Mouse (Mus musculus): ENCODE data around the gene B3gat3.
"Not testable (repeated sequence)": the region's sequence is repeated elsewhere in the genome, so short reads cannot be mapped to it uniquely, and the experiment has no call there.

B3gat3 gene

DNA sequence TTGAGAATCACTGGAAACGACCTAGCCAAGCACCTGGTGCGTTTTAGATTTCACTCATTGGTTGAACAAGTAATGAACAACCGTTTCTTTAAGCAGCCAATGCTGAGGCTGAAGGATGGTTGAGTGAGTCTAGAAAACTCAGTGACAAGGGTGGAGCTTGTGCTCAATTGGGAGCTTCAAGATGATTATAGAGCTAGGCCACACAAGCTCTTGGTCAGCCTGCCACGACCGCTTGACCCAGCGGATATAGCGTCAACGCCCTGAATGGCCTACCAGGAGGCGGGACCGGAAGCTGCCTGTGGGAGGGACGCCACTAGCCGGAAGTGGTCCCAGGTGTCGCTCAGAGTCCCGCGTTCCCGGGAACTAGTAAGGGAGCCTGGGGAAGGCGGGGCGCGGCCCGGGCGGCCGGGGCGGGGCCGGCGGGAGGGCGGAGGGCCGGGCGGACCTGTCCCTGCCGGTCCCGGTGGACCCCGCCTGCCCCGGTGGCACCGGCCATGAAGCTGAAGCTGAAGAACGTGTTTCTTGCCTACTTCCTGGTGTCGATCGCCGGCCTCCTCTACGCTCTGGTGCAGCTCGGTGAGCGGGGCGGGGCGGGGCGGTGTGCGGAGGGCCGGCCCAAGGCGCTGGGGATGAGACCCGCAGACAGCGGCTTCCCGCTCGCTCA lies at the start of gene B3gat3:
Gene B3gat3 (plus strand): TSS at position 302 of the 664 bp plus-strand sequence.
- DNase-seq (ENCODE audit: inconsistent ontology term), result peak; percentile 96

- DNase-seq (ENCODE audit: inconsistent ontology term), result not testable (repeated sequence)
Measured at GRCm38 (mm10) chr19:8870381-8870780, 49.8 kb upstream of the B3gat3 start.

GRCm38 (mm10) chr19:8870838-8871237 lies 49.3 kb upstream of the B3gat3 start:
- no peak for DNase-seq (ENCODE audit: inconsistent ontology term)

GRCm38 (mm10) chr19:8871267-8872186 lies 48.6 kb upstream of the B3gat3 start, which contains the start of gene Ubxn1:
Gene Ubxn1, plus strand, starts transcription at chr19:8871496.
- DNase-seq (ENCODE audit: inconsistent ontology term), result peak; percentile 99

GRCm38 (mm10) chr19:8872266-8872840 lies 47.8 kb upstream of the B3gat3 start:
- DNase-seq (ENCODE audit: inconsistent ontology term), result no peak

DNA sequence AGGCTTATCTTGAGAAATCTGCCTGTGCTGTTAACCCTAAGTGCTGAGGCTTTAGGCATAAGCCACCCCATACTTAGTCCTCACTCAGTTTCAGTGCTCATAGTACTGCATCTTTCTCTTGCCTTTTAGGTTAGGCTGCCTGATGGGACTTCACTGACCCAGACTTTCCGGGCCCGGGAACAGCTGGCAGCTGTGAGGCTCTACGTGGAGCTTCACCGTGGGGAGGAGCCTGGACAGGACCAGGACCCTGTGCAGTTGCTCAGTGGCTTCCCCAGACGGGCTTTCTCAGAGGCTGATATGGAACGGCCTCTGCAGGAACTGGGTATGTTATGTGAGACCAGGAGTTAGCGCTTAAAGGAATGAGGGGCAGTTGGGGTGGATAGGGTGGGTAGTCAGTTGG lies 45.1 kb upstream of the B3gat3 start:
- no peak for DNase-seq (ENCODE audit: inconsistent ontology term)

DNA sequence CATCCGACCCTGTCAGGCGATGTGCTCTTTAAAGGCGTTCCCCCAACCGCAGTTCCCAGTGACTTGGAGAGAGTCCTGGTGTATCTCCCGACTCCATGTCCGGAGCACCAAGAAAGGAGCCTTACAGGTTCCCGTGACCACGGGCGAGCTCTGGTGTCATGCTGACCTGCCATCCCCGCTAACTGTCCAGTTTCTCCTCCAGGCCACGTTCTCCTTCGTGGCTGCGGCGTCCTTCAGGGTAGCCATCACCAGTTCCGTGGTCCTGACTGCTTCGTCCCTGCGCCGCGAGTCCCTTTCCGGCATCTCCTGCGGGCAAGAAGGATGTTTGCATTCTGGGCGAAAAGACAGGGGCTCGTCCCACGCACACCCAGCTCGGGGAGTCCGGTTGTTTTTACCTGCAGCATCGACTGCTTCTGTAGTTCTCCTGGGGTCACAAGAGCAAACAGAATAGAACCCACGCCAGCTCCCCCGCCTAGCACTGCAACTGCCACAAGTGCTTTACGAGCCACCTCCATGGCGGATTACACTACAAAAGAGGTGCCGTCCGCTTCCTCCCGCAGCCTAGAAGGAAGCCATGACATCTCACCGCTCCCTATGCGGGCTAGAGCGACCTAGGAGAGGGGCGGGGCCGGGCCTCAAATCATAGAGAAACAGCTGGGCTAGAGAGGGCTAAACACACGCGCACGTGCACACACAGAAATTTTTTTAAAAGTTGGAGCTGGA lies 39.7 kb upstream of the B3gat3 start, which contains the start of gene Uqcc3:
Gene Uqcc3 (minus strand): TSS at position 613 of the 723 bp plus-strand sequence.
- peak; percentile 91 for DNase-seq (ENCODE audit: inconsistent ontology term)

DNA sequence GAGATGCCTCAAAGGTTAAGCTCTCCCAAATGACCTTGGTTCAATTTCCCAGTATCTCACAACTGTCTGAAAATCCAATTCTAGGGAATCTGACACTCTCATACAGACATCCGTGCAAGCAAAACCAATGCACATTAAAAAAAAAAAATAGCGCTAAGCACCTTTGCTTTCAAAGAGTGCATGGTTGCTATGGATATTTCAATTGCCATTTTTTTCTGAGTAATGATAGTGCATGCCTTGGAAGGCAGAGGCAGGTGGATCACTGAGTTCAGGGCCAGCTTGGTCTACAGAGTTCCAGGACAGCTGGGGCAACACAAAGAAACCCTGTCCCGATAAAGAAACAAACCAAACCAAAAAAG lies 39.2 kb upstream of the B3gat3 start:
- no peak for DNase-seq (ENCODE audit: inconsistent ontology term)

- DNase-seq (ENCODE audit: inconsistent ontology term), result no peak
Measured at GRCm38 (mm10) chr19:8883616-8884015, 36.6 kb upstream of the B3gat3 start, which contains the start of the genes Lbhd1 and Gm49403. Gene Lbhd1, plus strand, starts transcription at chr19:8883732. Gene Gm49403, plus strand, starts transcription at chr19:8883930.

DNA sequence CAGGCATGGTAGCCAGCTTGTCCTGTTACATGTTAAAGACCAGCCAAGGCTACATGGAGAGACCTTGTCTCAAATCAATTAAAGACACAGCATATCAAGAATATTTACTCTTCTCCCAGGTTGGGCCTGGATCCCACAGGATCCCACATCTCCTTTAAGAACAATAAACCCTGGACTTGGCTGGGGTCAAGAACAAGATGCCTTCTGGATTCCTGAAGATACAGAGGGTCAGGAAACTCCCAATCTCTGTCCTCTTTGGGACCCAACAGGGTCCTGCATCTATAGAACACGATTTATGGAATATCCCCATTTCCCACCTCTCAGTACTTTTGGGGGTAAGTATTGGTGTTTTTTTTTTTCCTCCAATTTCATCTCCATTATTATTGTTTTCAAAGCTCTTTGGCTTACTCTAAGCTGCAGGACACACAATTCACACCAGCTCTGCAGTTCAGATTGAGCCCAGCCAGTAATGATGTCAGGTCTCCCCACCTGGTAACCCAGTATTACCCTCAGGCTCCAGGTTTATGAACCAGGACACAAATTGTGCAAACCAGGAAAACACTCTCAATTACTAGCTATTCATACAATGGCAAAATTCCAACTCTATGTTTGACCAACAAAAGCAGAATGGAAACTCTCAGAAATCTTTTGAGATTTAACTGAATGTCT lies 33.1 kb upstream of the B3gat3 start:
- DNase-seq (ENCODE audit: inconsistent ontology term), result no peak

DNA sequence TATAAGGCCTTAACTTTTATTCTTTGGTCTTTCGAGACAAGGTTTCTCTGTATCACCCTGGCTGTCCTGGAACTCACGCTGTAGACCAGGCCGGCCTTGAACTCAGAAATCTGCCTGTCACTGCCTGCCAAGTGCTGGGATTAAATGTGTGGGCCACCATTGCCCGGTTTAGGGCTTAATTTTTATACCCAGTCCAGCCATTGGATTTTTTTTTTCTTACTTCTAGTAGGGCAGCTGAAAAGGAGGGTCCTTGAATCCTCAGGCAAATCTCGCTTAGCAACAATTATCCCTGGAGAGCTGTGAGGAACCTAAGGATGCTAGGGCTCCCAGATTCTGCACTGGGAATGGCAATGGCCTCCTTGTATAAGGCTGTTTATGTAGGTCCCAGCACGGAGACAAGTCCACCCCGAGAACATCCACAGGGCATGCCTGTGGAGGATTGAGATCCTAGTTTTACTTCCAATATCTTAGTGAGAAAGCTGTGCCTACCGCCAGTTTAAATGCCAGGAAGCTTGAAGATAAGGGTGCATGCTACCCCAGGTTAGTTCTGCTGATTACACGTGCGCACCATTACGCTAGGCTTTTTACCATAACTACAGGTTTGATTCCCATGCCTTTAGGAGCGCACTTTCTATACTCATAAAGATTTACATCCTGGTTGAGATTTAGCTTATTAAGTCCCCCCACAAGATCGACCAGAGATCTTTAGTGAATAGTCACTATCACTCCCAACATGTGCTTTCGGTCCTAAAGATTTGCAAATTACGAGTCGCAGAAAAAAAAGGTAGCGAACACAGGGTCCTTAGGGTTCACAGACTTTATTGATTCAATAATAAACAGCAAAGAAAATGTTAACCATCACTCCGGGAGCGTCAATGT lies 32.4 kb upstream of the B3gat3 start:
- DNase-seq (ENCODE audit: inconsistent ontology term), result peak; percentile 24

GRCm38 (mm10) chr19:8888511-8889385 lies 31.4 kb upstream of the B3gat3 start, which contains the start of the genes 1810009A15Rik and Gm49416:
Gene 1810009A15Rik, plus strand, starts transcription at chr19:8888853.
Gene Gm49416, plus strand, starts transcription at chr19:8888926.
- DNase-seq (ENCODE audit: inconsistent ontology term), result peak; percentile 93

DNA sequence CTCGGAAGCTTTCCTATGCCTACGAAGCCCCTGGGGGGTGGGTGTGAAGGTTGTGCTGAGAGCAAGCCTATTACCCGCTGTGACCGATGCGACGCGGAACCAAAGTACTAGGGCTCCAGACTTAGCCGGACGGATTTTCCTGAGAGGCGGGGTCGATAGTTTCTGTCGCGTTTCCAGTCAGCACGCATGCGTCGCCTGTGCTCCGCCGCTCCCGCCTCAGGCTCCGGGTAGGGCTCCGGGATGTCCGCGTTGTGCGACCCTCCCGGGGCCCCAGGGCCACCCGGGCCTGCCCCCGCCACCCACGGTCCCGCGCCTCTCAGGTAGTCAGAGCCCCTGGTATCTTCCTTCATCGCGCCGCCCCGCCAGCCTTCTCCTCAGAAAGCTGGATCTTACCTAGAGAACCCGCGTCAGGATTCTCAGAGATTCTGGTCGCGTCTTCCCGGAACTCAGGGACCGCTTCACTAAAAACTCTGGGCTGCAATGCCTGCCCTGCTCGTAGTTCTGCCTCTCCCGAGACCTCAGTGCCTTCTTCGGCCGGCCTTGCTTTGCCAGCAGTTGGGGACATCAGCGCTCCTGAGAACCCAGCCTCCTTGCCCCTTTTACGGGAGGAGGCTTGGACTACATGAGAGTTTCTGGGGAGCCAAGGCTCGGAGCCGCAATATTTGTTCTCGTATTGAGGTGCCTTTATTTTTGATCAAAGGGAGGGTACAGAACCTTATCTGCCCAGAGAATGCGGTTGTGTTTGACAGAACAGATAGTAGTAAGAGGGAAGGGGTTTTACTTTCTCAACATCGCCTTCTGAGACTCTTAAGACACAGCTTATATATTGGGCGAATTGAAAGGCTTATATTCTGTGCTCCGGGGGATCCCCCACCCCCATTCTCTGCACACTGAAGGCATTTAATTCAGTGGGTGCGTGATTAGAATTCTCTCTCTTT lies 27.1 kb upstream of the B3gat3 start, which contains the start of gene Ints5:
Gene Ints5 (plus strand): TSS at position 177 of the 938 bp plus-strand sequence.
- peak; percentile 74 for DNase-seq (ENCODE audit: inconsistent ontology term)

- no peak for DNase-seq (ENCODE audit: inconsistent ontology term)
Measured at GRCm38 (mm10) chr19:8895397-8895960, 24.7 kb upstream of the B3gat3 start.

GRCm38 (mm10) chr19:8896231-8896630 lies 23.9 kb upstream of the B3gat3 start:
- not testable (repeated sequence) for DNase-seq (ENCODE audit: inconsistent ontology term)

GRCm38 (mm10) chr19:8897211-8897864 lies 22.8 kb upstream of the B3gat3 start:
- peak; percentile 64 for DNase-seq (ENCODE audit: inconsistent ontology term)

Data from Muller cell, postnatal 12 days (primary cell).